Mouse (Mus musculus) MEL (cell line): ENCODE measurements around the gene Grip1. TPM values are rescaled to one million over a fixed set of nuclear protein-coding genes. Genes with fewer than 3 reads are reported as not detected.

Experiments used
- DNase-seq: peaks from one replicate; pipeline ENCODE4 v3.0.0; 2011; ENCODE audit warnings: low read depth, low spot score
- H3K27ac ChIP-seq: 2 replicates; pipeline ENCODE4 v1.5.1; 2012; ENCODE audit warnings: low read depth, mild to moderate bottlenecking, control low read depth, low read length, moderate library complexity; ENCODE audit not compliant: control insufficient read depth
- H3K27me3 ChIP-seq, 2 experiments: fragments of 150-350 bp in 1 of 2; sonication (generic) in 1 of 2; 2 replicates each; pipeline ENCODE4 v1.6.1; 2012; ENCODE audit warnings: low read length in 2 of 2, mild to moderate bottlenecking in 2 of 2, improper control_type of control experiment in 1 of 2, moderate library complexity in 1 of 2; ENCODE audit not compliant: insufficient read depth in 2 of 2, control insufficient read depth in 1 of 2
- H3K36me3 ChIP-seq, 2 experiments: 2 replicates each; pipeline ENCODE4 v1.6.1; 2012 to 2014; ENCODE audit warnings: low read length in 2 of 2, improper control_type of control experiment in 1 of 2, inconsistent platforms in 1 of 2, mild to moderate bottlenecking in 1 of 2; ENCODE audit not compliant: insufficient read depth in 2 of 2, control insufficient read depth in 1 of 2
- H3K4me1 ChIP-seq, 2 experiments: fragments of 150-350 bp in 1 of 2; sonication (generic) in 1 of 2; 2 replicates each; pipeline ENCODE4 v1.6.1; 2012; ENCODE audit warnings: low read length in 2 of 2, improper control_type of control experiment in 1 of 2, mild to moderate bottlenecking in 1 of 2; ENCODE audit not compliant: insufficient read depth in 2 of 2, control insufficient read depth in 1 of 2
- H3K4me3 ChIP-seq, 2 experiments: fragments of 150-350 bp in 1 of 2; sonication (generic) in 1 of 2; 2 replicates each; pipeline ENCODE4 v1.5.1; 2012; ENCODE audit warnings: low read depth in 2 of 2, low read length in 2 of 2, mild to moderate bottlenecking in 2 of 2, moderate library complexity in 2 of 2, control low read depth in 1 of 2, improper control_type of control experiment in 1 of 2; ENCODE audit not compliant: control insufficient read depth in 1 of 2, insufficient read depth in 1 of 2
- H3K79me2 ChIP-seq: 2 replicates; pipeline ENCODE4 v1.6.1; 2012; ENCODE audit warnings: mild to moderate bottlenecking, low read length, moderate library complexity; ENCODE audit not compliant: control insufficient read depth, poor library complexity, insufficient read depth
- H3K9ac ChIP-seq: 2 replicates; pipeline ENCODE4 v1.6.1; 2012; ENCODE audit warnings: low read depth, mild to moderate bottlenecking, control low read depth, low read length, moderate library complexity; ENCODE audit not compliant: control insufficient read depth, poor library complexity, severe bottlenecking
- H3K9me3 ChIP-seq: fragments of 150-350 bp; sonication (generic); replicated peaks from 2 replicates; pipeline ENCODE4 v1.6.1; 2012; ENCODE audit warnings: mild to moderate bottlenecking, low read length, improper control_type of control experiment, moderate library complexity; ENCODE audit not compliant: insufficient read depth
- CHD1 ChIP-seq: IDR thresholded peaks from 2 replicates; pipeline ENCODE4 v1.6.1; 2012; ENCODE audit warnings: low read depth, mild to moderate bottlenecking, inconsistent platforms, low read length, improper control_type of control experiment
- E2F4 ChIP-seq: IDR thresholded peaks from 2 replicates; pipeline ENCODE4 v1.6.1; 2011; ENCODE audit warnings: low read depth, low read length, improper control_type of control experiment, borderline replicate concordance
- ELF1 ChIP-seq: IDR thresholded peaks from 2 replicates; pipeline ENCODE4 v1.6.1; 2014; ENCODE audit warnings: low read depth, mild to moderate bottlenecking, inconsistent platforms, low read length, improper control_type of control experiment, moderate library complexity
- EP300 ChIP-seq, 2 experiments: IDR thresholded peaks; 2 replicates each; pipeline ENCODE4 v1.6.1; 2011; ENCODE audit warnings: improper control_type of control experiment in 2 of 2, low read length in 2 of 2, low read depth in 1 of 2, mild to moderate bottlenecking in 1 of 2
- ETS1 ChIP-seq: IDR thresholded peaks from 2 replicates; pipeline ENCODE4 v1.6.1; 2012; ENCODE audit warnings: low read depth, mild to moderate bottlenecking, inconsistent platforms, low read length, improper control_type of control experiment, moderate library complexity
- GABPA ChIP-seq: IDR thresholded peaks from 2 replicates; pipeline ENCODE4 v1.6.1; 2012; ENCODE audit warnings: low read depth, mild to moderate bottlenecking, inconsistent platforms, low read length, improper control_type of control experiment, moderate library complexity
- KAT2A ChIP-seq: conservative IDR thresholded peaks from 2 replicates; pipeline ENCODE4 v1.6.1; 2012; ENCODE audit warnings: low read depth, low read length, improper control_type of control experiment, inconsistent platforms
- MAFK ChIP-seq: IDR thresholded peaks from 2 replicates; pipeline ENCODE4 v1.6.1; 2011; ENCODE audit warnings: low read depth, mild to moderate bottlenecking, low read length, improper control_type of control experiment, borderline replicate concordance
- MAZ ChIP-seq: IDR thresholded peaks from 2 replicates; pipeline ENCODE4 v1.6.1; 2012; ENCODE audit warnings: low read depth, mild to moderate bottlenecking, inconsistent platforms, low read length, improper control_type of control experiment
- MXI1 ChIP-seq: IDR thresholded peaks from 2 replicates; pipeline ENCODE4 v1.6.1; 2011; ENCODE audit warnings: mild to moderate bottlenecking, low read depth, low read length, improper control_type of control experiment
- NRF1 ChIP-seq: IDR thresholded peaks from 2 replicates; pipeline ENCODE4 v1.6.1; 2014; ENCODE audit warnings: low read depth, mild to moderate bottlenecking, inconsistent platforms, low read length, improper control_type of control experiment, moderate library complexity; ENCODE audit not compliant: poor library complexity, insufficient read depth, severe bottlenecking
- POLR2AphosphoS2 ChIP-seq: IDR thresholded peaks from 2 replicates; pipeline ENCODE4 v1.6.1; 2011; ENCODE audit warnings: low read length, improper control_type of control experiment
- POLR2AphosphoS5 ChIP-seq: IDR thresholded peaks from 2 replicates; pipeline ENCODE4 v1.6.1; 2012; ENCODE audit warnings: low read depth, borderline replicate concordance, mild to moderate bottlenecking, inconsistent platforms, low read length, moderate library complexity, mixed read lengths
- RAD21 ChIP-seq: IDR thresholded peaks from 2 replicates; pipeline ENCODE4 v1.6.1; 2011; ENCODE audit warnings: mild to moderate bottlenecking, low read depth, low read length, improper control_type of control experiment
- RCOR1 ChIP-seq: IDR thresholded peaks from 2 replicates; pipeline ENCODE4 v1.6.1; 2012; ENCODE audit warnings: low read depth, mild to moderate bottlenecking, inconsistent platforms, low read length, improper control_type of control experiment
- SMC3 ChIP-seq: IDR thresholded peaks from 2 replicates; pipeline ENCODE4 v1.6.1; 2011; ENCODE audit warnings: low read depth, low read length, improper control_type of control experiment
- TBP ChIP-seq: IDR thresholded peaks from 2 replicates; pipeline ENCODE4 v1.8.0; 2011; ENCODE audit warnings: low read depth, low read length, improper control_type of control experiment
- TCF12 ChIP-seq: IDR thresholded peaks from 2 replicates; pipeline ENCODE4 v1.6.1; 2014; ENCODE audit warnings: low read depth, mild to moderate bottlenecking, inconsistent platforms, low read length, improper control_type of control experiment, moderate library complexity
- USF1 ChIP-seq: IDR thresholded peaks from 2 replicates; pipeline ENCODE4 v1.6.1; 2014; ENCODE audit warnings: low read depth, mild to moderate bottlenecking, inconsistent platforms, low read length, improper control_type of control experiment, moderate library complexity
- USF2 ChIP-seq, 2 experiments: IDR thresholded peaks; 2 replicates each; pipeline ENCODE4 v1.6.1; 2011 to 2012; ENCODE audit warnings: improper control_type of control experiment in 2 of 2, low read length in 2 of 2, borderline replicate concordance in 1 of 2, inconsistent platforms in 1 of 2, low read depth in 1 of 2, mild to moderate bottlenecking in 1 of 2; ENCODE audit not compliant: insufficient read depth in 1 of 2
- ZKSCAN1 ChIP-seq: IDR thresholded peaks from 2 replicates; pipeline ENCODE4 v1.6.1; 2012; ENCODE audit warnings: low read depth, mild to moderate bottlenecking, inconsistent platforms, low read length, improper control_type of control experiment, moderate library complexity
- polyA plus RNA-seq, 2 experiments: library from polyadenylated mRNA; stranded (reverse) in 1 of 2; unstranded in 1 of 2; fragments of >175 nt in 1 of 2; fragments of >200 nt in 1 of 2; gene quantifications; 2 replicates each; pipeline versions ENCODE4 v1.2.1 to v1.2.4; 2012; ENCODE audit warnings: low replicate concordance in 2 of 2, low read depth in 1 of 2; ENCODE audit not compliant: insufficient read length in 2 of 2, insufficient read depth in 1 of 2, missing spikeins in 1 of 2
- total RNA-seq: library from RNA; depleted of rRNA; stranded (reverse); fragments of 300-350 nt; gene quantifications from 2 replicates; pipeline ENCODE4 v1.2.3, GENCODE M21; 2012

Gene Grip1
- total and polyA plus RNA-seq, 3 experiments, result 0.04 TPM; not detected in 2

- Histone ChIP-seq H3K9me3 (no peaks in the 10 kb centered on the region), H3K9ac (no peak overlapping the region), H3K79me2 (no peaks in the 10 kb centered on the region), H3K4me3 (no peak overlapping the region), H3K36me3 (no peaks in the 10 kb centered on the region), H3K27ac (no peak overlapping the region), H3K4me1 (no peaks in the 10 kb centered on the region), H3K27me3 (no peaks in the 10 kb centered on the region)
- DNase-seq, result no peak
- TF ChIP-seq TCF12 (no peak), SMC3 (no peak), KAT2A (no peak), RCOR1 (no peak), ZKSCAN1 (no peak)
Observed at GRCm38 (mm10) chr10:119693400-119693799, 239.8 kb downstream of the Grip1 start.

DNA sequence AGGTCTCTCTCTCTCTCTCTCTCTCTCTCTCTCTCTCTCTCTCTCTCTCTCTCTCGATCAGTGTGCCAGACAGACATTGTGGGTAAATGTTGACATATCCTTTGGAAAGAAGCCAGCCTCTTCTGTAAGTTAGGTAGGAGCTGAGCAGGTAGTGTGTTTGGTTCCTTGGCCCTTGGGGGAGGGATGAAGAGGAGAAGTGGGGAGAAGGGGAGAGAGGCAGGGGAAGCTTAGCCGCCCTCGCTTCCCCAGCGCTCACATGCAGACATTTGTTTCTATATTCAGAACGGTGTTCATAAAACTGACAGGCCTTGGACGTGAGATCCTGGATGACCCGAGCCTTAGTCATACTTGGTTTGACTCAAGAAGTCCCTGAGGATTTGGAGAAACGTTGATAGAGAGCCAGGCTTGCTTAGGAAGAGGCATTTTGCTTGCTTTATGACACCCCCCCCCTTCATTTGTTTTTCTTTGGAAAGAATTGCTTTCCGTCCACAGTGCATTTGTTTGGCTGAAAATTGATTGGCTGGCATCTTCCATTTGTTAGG lies 243.7 kb downstream of the Grip1 start:
- Histone ChIP-seq H3K9me3 (no peaks in the 10 kb centered on the region), H3K36me3 (no peaks in the 10 kb centered on the region), H3K9ac (no peak overlapping the region), H3K27me3 (no peaks in the 10 kb centered on the region), H3K27ac (no peak overlapping the region), H3K4me1 (no peaks in the 10 kb centered on the region), H3K4me3 (no peak overlapping the region), H3K79me2 (no peaks in the 10 kb centered on the region)
- TF ChIP-seq TBP (no peak), EP300 (IDR thresholded peaks at IDR 0.05; ENCODE audit: low read depth in 1 of 2, low read length in 2 of 2) (no peak), NRF1 (no peak), ETS1 (no peak), MAFK (no peak), USF2 (IDR thresholded peaks at IDR 0.05; ENCODE audit: borderline replicate concordance in 1 of 2, insufficient read depth in 1 of 2, low read depth in 1 of 2, low read length in 2 of 2) (no peak), ELF1 (no peak), CHD1 (no peak), GABPA (no peak), POLR2AphosphoS5 (no peak), E2F4 (no peak), POLR2AphosphoS2 (no peak), USF1 (no peak), RAD21 (no peak), MXI1 (no peak), MAZ (no peak)
- DNase-seq, result no peak
